Mouse (Mus musculus) myocyte (in vitro differentiated cells): ENCODE measurements at regions not wholly inside any gene's neighbourhood (a gene's known extent, or its start where the extent isn't known, plus 50 kb on each side); places are given as distances from the start of the nearest gene placed in this dataset.

ENCODE experiments used
- POLR2A ChIP-seq: IDR thresholded peaks from one replicate; pipeline ENCODE4 v1.6.1; 2011; ENCODE audit warnings: low read depth, mild to moderate bottlenecking, control low read depth, moderate library complexity; ENCODE audit not compliant: insufficient read length
- TCF12 ChIP-seq: IDR thresholded peaks from one replicate; pipeline ENCODE4 v1.6.1; 2011; ENCODE audit warnings: mild to moderate bottlenecking, control low read depth; ENCODE audit not compliant: poor library complexity, insufficient read depth, severe bottlenecking

DNA sequence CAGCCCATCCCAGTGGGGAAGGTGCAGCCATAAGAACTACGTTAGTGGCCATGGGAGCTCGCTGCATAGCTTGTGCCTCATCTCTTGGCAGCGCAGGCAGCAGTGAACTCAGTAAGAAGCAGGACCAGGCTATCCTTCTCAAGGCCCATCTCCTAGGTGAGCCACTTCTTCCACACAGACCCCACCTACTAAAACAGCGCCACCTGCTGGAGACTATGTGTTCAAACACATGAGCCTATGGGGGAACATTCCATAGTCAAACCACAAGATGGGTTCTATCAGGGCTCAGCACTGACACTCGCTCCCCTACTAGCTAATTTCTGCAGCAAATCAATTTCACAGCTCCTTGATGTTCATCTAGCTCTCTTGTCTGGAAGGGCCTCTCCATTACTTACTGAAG is 369.2 kb downstream of the Cd83 start:
- TF ChIP-seq TCF12 (no peak), POLR2A (no peak)
